Mouse (Mus musculus) liver, postnatal 0 days (tissue): Measurements from ENCODE around the gene Acsl6. TPM values are rescaled to one million over a fixed set of nuclear protein-coding genes. Genes with fewer than 3 reads are reported as not detected.

Experiments
- ATAC-seq: fragments of 200-750 bp; cut with Nextera tagmentation; 2 replicates; pipeline ENCODE4 v1.8.0; 2017; ENCODE audit warnings: mild to moderate bottlenecking, moderate library complexity
- DNase-seq: peaks from one replicate; pipeline ENCODE4 v3.0.0-alpha.2; 2016
- H3K27ac ChIP-seq: fragments of 300-500 bp; sonication (generic); 2 replicates; pipeline ENCODE4 v1.5.1; 2014; ENCODE audit warnings: antibody characterized with exemption, moderate library complexity, mild to moderate bottlenecking, low read depth
- H3K27me3 ChIP-seq: fragments of 300-500 bp; sonication (generic); 2 replicates; pipeline ENCODE4 v1.6.1; 2014; ENCODE audit warnings: low read length, control low read depth, mixed read lengths; ENCODE audit not compliant: insufficient read depth
- H3K36me3 ChIP-seq: fragments of 300-500 bp; sonication (generic); replicated peaks from 2 replicates; pipeline ENCODE4 v1.6.1; 2014; ENCODE audit warnings: mild to moderate bottlenecking, control low read depth, low read length, moderate library complexity, mixed read lengths; ENCODE audit not compliant: insufficient read depth
- H3K4me1 ChIP-seq: fragments of 300-500 bp; sonication (generic); 2 replicates; pipeline ENCODE4 v1.6.1; 2014; ENCODE audit warnings: antibody characterized with exemption, mild to moderate bottlenecking, control low read depth; ENCODE audit not compliant: insufficient read depth
- H3K4me2 ChIP-seq: fragments of 300-500 bp; sonication (generic); 2 replicates; pipeline ENCODE4 v1.6.1; 2014; ENCODE audit warnings: low read depth, mild to moderate bottlenecking, low read length, moderate library complexity, mixed read lengths
- H3K4me3 ChIP-seq: fragments of 300-500 bp; sonication (generic); 2 replicates; pipeline ENCODE4 v1.5.1; 2014; ENCODE audit warnings: low read depth, low read length
- H3K9ac ChIP-seq: fragments of 300-500 bp; sonication (generic); replicated peaks from 2 replicates; pipeline ENCODE4 v1.6.1; 2014; ENCODE audit warnings: mild to moderate bottlenecking, moderate library complexity
- H3K9me3 ChIP-seq: fragments of 300-500 bp; sonication (generic); 2 replicates; pipeline ENCODE4 v1.6.1; 2016; ENCODE audit warnings: mild to moderate bottlenecking, control low read depth, low read length, mixed read lengths
- CTCF ChIP-seq: sonication (generic); IDR thresholded peaks from 2 replicates; pipeline ENCODE4 v1.5.1; 2016; ENCODE audit warnings: antibody characterized with exemption, low read depth
- EP300 ChIP-seq: IDR thresholded peaks from 2 replicates; pipeline ENCODE4 v1.6.1; 2016; ENCODE audit warnings: antibody characterized with exemption, low read depth, mild to moderate bottlenecking
- WGBS: fragments of 180-500 bp; shearing (Covaris S2); extraction: QIAGEN DNeasy Blood & Tissue Kit; methylation state at CpG from one replicate; pipeline ENCODE4 v1.1.7; 2014; ENCODE audit not compliant: insufficient replicate concordance; 5-methylcytosine and 5-hydroxymethylcytosine counted together
- polyA plus RNA-seq: library from polyadenylated mRNA; unstranded; fragments of >200 nt; fragmentation: Nextera tagmentation; extraction: Ambion mirVana; gene quantifications from 2 replicates; pipeline ENCODE4 v1.2.1, GENCODE M21; 2015

Acsl6 gene
- 0.49 and 0.67 TPM in 2 replicates for polyA plus RNA-seq

DNA sequence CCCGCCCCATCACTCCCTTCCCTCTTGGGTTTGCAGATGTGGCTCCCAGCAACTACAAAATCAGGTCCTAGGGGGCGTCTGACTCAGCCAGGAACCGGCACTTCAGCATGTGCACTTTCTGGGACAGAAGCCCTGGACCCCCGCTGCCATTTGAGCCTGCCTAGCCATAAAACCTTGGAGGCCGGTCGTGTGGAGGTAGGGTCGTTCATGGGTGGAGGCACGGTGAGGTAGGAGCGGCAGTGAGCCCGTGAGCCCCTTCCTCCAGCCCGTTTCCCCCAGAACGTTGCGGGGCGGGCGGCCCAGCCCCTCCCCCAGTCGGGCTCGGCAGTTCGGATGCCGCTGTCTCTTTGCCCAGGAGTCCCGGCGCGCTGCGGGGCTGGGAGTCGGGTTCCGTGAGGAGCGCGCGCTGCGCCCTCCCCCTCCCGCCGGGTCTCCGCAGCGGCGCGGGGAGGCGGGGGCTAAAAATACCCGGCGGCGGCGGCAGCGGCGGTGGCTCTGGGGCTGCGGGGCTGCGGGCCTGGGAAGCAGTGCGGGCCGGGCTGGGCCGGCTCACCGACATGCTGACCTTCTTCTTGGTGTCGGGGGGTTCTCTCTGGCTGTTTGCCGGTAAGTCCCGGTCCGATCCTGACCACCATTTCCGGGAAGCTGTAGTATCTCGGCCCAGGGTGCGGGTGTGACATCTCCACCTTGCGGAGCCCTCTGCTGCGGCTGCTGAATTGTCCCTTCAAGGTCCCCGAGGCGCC is at the start of gene Acsl6:
Gene Acsl6, plus strand, starts transcription at position 71 of the 743 bp plus-strand sequence.
- DNase-seq (no peak), ATAC-seq (no peak)
- Histone ChIP-seq H3K27me3 (peaks cover 34% of the 10 kb centered on the region), H3K9me3 (peaks cover 2% of the 10 kb centered on the region; the same call in 1 of the 2 replicates), H3K36me3 (no peaks in the 10 kb centered on the region), H3K4me3 (peak within 1 kb of the TSS; percentile 47), H3K4me1 (peaks cover 7% of the 10 kb centered on the region; the same call in 1 of the 2 replicates), H3K4me2 (peak within 1 kb of the TSS; percentile 79), H3K9ac (no peak within 1 kb of the TSS), H3K27ac (no peak within 1 kb of the TSS)
- TF ChIP-seq EP300, result no peak
- TF ChIP-seq CTCF, result no peak
- WGBS, result 1% methylated on average over 48 of the region's 59 CpGs

DNA sequence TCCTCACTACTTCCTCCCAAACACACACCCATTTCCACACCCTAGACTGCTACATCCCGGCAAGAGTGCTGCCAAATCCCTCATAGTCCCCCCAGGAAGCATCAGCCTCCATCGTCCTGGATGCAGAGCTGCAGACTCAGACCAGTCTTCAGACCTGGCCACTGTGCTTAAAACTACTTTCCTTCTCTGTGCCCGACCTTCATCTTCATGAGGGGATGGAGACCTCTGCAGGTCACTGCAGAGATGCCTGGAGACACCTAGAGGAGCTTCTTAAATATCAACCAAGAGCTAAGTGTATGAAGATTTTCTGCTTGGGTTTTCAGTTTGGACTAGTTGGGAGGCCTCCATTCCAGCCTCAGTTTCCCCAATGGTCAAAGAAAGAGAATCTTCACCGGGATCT is 49.5 kb upstream of the Acsl6 start:
- TF ChIP-seq EP300 (no peak), CTCF (peak; percentile 48)
- WGBS, result 36% methylated on average over 4 of the region's 4 CpGs
- no peaks in the 10 kb centered on the region for H3K4me1 ChIP-seq
- no peak overlapping the region for H3K9ac ChIP-seq
- no peak overlapping the region for H3K27ac ChIP-seq
- H3K9me3 ChIP-seq, result no peaks in the 10 kb centered on the region
- no peak overlapping the region for H3K4me3 ChIP-seq
- no peak overlapping the region for H3K4me2 ChIP-seq
- H3K36me3 ChIP-seq, result no peaks in the 10 kb centered on the region
- no peak for ATAC-seq
- DNase-seq, result no peak
- H3K27me3 ChIP-seq, result no peaks in the 10 kb centered on the region

DNA sequence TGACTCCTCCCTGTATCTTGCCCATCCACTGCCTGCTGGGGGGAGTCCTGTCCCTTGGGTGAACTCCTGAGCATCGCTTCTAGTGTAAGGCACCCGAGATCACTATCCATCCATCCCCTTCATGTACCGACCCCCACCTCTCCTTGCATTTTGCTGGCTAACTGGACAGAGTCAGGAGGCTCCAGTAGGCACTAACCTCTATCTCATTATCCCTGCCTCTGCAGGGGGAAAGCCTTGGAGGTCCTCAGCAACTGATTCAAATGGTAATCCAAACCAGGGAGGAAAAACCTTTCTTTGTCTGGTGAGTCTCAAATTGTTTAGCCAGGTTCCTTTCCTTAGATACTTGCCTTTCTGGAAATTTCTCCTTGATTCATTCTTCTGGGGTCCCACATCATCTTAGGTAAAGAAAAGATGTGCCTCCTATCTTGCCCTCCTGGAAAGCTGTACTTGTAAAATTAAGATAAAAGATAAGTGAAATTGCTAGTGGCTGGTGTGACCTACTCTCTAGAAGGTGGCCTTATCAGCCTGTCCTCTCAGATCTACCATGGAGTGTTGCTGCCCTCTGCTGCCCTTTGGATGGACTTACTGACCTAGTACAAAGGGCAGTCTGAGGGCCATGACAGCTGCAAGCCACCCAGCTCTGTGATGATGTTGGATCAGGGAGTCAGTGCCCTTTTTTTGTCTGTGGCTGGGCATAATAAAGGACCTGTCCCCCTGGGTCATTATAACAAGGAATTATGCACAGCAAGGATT is 46.8 kb upstream of the Acsl6 start:
- no peak for TF ChIP-seq EP300
- TF ChIP-seq CTCF, result peak; percentile 83
- Histone ChIP-seq H3K36me3 (no peaks in the 10 kb centered on the region), H3K4me2 (no peak overlapping the region), H3K27me3 (no peaks in the 10 kb centered on the region), H3K9me3 (no peaks in the 10 kb centered on the region), H3K4me3 (no peak overlapping the region), H3K27ac (no peak overlapping the region), H3K9ac (no peak overlapping the region), H3K4me1 (no peaks in the 10 kb centered on the region)
- 59% methylated on average over 3 of the region's 3 CpGs for WGBS
- peak; percentile 81 for DNase-seq
- ATAC-seq, result 0 out of 2 replicates have a peak, but pooled peaks have one; percentile 56

DNA sequence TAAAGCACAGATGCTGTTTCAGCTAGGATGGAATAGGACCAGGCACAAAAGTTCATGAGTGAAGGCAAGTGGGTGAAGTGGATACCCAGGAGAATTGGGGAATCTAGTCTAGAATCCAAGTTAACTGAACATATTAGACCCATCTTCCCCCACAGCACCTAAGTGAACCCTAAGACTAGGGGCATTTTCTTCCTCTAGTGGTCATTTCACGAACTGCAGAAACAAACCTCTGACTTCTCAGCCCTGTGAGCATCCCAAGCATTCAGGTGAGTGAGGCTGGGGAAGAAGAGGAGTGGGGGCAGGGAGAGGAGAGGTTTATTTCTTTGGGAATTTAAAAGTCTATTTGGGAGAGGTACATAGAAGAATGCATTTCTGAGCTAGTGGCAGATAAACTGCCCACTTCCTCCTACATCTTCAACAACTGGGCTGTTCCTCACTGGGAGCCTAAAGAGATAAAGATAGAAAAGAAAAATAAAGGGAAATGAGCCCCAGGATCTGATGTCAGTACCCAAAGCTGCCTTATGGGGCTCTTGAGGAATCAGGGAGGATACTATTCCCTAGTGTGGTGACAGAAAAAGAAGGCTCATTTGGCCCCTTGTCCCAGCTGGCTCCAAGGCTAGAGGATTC is 40.1 kb upstream of the Acsl6 start:
- peak; percentile 5 for DNase-seq
- Histone ChIP-seq H3K9me3 (no peaks in the 10 kb centered on the region), H3K27me3 (no peaks in the 10 kb centered on the region), H3K9ac (no peak overlapping the region), H3K36me3 (no peaks in the 10 kb centered on the region), H3K4me2 (no peak overlapping the region), H3K4me3 (no peak overlapping the region), H3K4me1 (no peaks in the 10 kb centered on the region), H3K27ac (no peak overlapping the region)
- ATAC-seq, result no peak
- WGBS, result 11% methylated on average over 1 of the region's 1 CpGs
- TF ChIP-seq CTCF (peak; percentile 42), EP300 (no peak)

DNA sequence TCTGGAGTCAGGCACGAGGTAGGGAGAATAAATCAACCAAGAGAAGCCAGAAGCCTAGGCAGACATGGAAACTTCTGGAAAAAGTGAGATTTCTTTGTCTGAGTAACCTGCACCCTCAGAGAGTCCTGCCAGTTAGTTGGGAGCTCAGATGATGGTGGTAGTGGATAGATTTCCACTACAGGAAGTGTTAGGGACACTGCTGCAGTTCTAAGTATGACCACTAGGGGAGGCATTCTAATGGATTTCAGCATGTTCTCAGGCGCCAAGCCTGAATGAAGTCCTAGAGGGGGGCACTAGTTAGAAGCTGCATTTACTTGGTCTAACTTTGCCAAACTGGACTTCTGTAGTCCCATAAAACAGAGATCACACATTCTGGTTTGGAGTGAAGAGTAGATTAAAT is 39.1 kb upstream of the Acsl6 start:
- Histone ChIP-seq H3K9ac (no peak overlapping the region), H3K27ac (no peak overlapping the region), H3K9me3 (no peaks in the 10 kb centered on the region), H3K36me3 (no peaks in the 10 kb centered on the region), H3K4me1 (no peaks in the 10 kb centered on the region), H3K27me3 (no peaks in the 10 kb centered on the region), H3K4me3 (no peak overlapping the region), H3K4me2 (no peak overlapping the region)
- ATAC-seq (no peak), DNase-seq (peak; percentile 53)
- 46% methylated on average over 2 of the region's 2 CpGs for WGBS
- TF ChIP-seq CTCF (peak; percentile 95), EP300 (no peak)

DNA sequence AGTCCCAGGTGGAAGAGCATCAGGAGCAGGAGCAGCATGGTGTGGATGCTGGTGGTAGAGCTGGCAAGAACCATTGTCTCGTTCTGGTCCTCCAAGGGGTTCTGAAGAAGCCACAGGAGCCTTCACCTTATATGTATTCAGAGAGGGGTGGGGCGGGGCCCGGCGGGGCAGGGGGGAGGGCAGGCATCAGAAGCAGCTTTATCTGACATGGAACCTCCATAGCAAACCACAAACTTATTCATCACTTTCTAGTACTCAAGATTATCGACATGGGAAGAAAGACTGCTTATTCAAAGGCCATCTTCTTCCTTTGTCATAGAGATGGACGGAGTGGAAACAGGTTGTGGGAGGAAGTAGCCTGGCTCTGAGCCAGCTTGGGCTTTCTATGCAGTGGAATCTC is 36.4 kb upstream of the Acsl6 start, which contains the start of gene Il3:
Gene Il3, minus strand, starts transcription at position 101 of the 400 bp plus-strand sequence.
- ATAC-seq, result no peak
- Histone ChIP-seq H3K4me3 (no peak within 1 kb of the TSS), H3K9ac (no peak within 1 kb of the TSS), H3K4me2 (no peak within 1 kb of the TSS), H3K9me3 (no peaks in the 10 kb centered on the region), H3K27ac (no peak within 1 kb of the TSS), H3K4me1 (no peaks in the 10 kb centered on the region), H3K36me3 (no peaks in the 10 kb centered on the region), H3K27me3 (no peaks in the 10 kb centered on the region)
- TF ChIP-seq CTCF, result no peak
- 65% methylated on average over 6 of the region's 6 CpGs for WGBS
- no peak for DNase-seq
